Mouse (Mus musculus) embryonic facial prominence, embryonic 14.5 days (tissue): Measurements from ENCODE around the gene Pigt. TPM values are rescaled to one million over a fixed set of nuclear protein-coding genes. Genes with fewer than 3 reads are reported as not detected.

Experiments used
- ATAC-seq: fragments of 200-750 bp; cut with Nextera tagmentation; 2 replicates; pipeline ENCODE4 v1.8.0; 2017; ENCODE audit warnings: low read depth, moderate number of reproducible peaks, moderate TSS enrichment
- DNase-seq: peaks from one replicate; pipeline ENCODE4 v3.0.0-alpha.2; 2015; ENCODE audit warnings: low spot score
- H3K27ac ChIP-seq: fragments of 300-500 bp; sonication (generic); replicated peaks from 2 replicates; pipeline ENCODE4 v1.5.1; 2014; ENCODE audit warnings: low read depth, mild to moderate bottlenecking, low read length, moderate library complexity
- H3K27me3 ChIP-seq: fragments of 300-500 bp; sonication (generic); replicated peaks from 2 replicates; pipeline ENCODE4 v1.6.1; 2014; ENCODE audit warnings: low read length; ENCODE audit not compliant: control insufficient read depth, insufficient read depth
- H3K36me3 ChIP-seq: fragments of 300-500 bp; sonication (generic); 2 replicates; pipeline ENCODE4 v1.6.1; 2014; ENCODE audit warnings: low read length, mixed read lengths; ENCODE audit not compliant: control insufficient read depth, insufficient read depth
- H3K4me1 ChIP-seq: fragments of 300-500 bp; sonication (generic); 2 replicates; pipeline ENCODE4 v1.6.1; 2014; ENCODE audit warnings: antibody characterized with exemption, low read length; ENCODE audit not compliant: control insufficient read depth, insufficient read depth
- H3K4me2 ChIP-seq: fragments of 300-500 bp; sonication (generic); 2 replicates; pipeline ENCODE4 v1.6.1; 2014; ENCODE audit warnings: low read depth, mild to moderate bottlenecking, low read length, moderate library complexity, mixed read lengths
- H3K4me3 ChIP-seq: fragments of 300-500 bp; sonication (generic); 2 replicates; pipeline ENCODE4 v1.5.1; 2014; ENCODE audit warnings: low read depth, mild to moderate bottlenecking, low read length
- H3K9ac ChIP-seq: fragments of 300-500 bp; sonication (generic); 2 replicates; pipeline ENCODE4 v1.6.1; 2014; ENCODE audit warnings: low read depth, mild to moderate bottlenecking, low read length, moderate library complexity, mixed read lengths
- H3K9me3 ChIP-seq: fragments of 300-500 bp; sonication (generic); 2 replicates; pipeline ENCODE4 v1.6.1; 2016; ENCODE audit warnings: low read length; ENCODE audit not compliant: control insufficient read depth
- WGBS: fragments of 180-500 bp; shearing (Covaris S2); extraction: QIAGEN DNeasy Blood & Tissue Kit; methylation state at CpG from one replicate; pipeline ENCODE4 v1.1.7; 2014; 5-methylcytosine and 5-hydroxymethylcytosine counted together
- polyA plus RNA-seq: library from polyadenylated mRNA; unstranded; fragments of >200 nt; fragmentation: Nextera tagmentation; extraction: Ambion mirVana; gene quantifications from 2 replicates; pipeline ENCODE4 v1.2.1, GENCODE M21; 2014

Pigt gene
- polyA plus RNA-seq, 1 experiment from 2014 or later: 76.9 TPM

GRCm38 (mm10) chr2:164466787-164467186 lies 30.5 kb upstream of the Pigt start:
- DNase-seq (no peak), ATAC-seq (no peak)
- peaks cover 30% of the 10 kb centered on the region; the same call in 1 of the 2 replicates for H3K36me3 ChIP-seq
- H3K4me2 ChIP-seq: no peak overlapping the region
- 71% methylated on average over 5 of the region's 5 CpGs for whole genome bisulfite sequencing
- H3K9me3 ChIP-seq: no peaks in the 10 kb centered on the region
- H3K27ac ChIP-seq: no peak overlapping the region
- peaks cover 5% of the 10 kb centered on the region; the same call in 1 of the 2 replicates for H3K4me1 ChIP-seq
- H3K9ac ChIP-seq: no peak overlapping the region
- H3K27me3 ChIP-seq: no peaks in the 10 kb centered on the region
- no peak overlapping the region for H3K4me3 ChIP-seq

- DNase-seq: peak; percentile 70
- Histone ChIP-seq H3K27ac (no peak overlapping the region), H3K9ac (no peak overlapping the region), H3K9me3 (no peaks in the 10 kb centered on the region), H3K27me3 (no peaks in the 10 kb centered on the region), H3K4me2 (no peak overlapping the region), H3K4me3 (no peak overlapping the region), H3K4me1 (no peaks in the 10 kb centered on the region), H3K36me3 (peaks cover 11% of the 10 kb centered on the region; the same call in 1 of the 2 replicates)
- no peak for ATAC-seq
- 24% methylated on average over 10 of the region's 10 CpGs for WGBS
These were observed 27.1 kb upstream of the Pigt start for GRCm38 (mm10) chr2:164470254-164470653.

GRCm38 (mm10) chr2:164473624-164474023 lies 23.7 kb upstream of the Pigt start, which contains the start of gene Trp53tg5:
Trp53tg5 (minus strand) TSS chr2:164473724.
- no peaks in the 10 kb centered on the region for H3K9me3 ChIP-seq
- H3K4me3 ChIP-seq: no peak within 1 kb of the TSS
- H3K27me3 ChIP-seq: no peaks in the 10 kb centered on the region
- H3K4me1 ChIP-seq: no peaks in the 10 kb centered on the region
- DNase-seq: no peak
- H3K27ac ChIP-seq: no peak within 1 kb of the TSS
- H3K4me2 ChIP-seq: no peak within 1 kb of the TSS
- H3K9ac ChIP-seq: no peak within 1 kb of the TSS
- ATAC-seq: no peak
- WGBS: 80% methylated on average over 6 of the region's 6 CpGs
- H3K36me3 ChIP-seq: peaks cover 6% of the 10 kb centered on the region; the same call in 1 of the 2 replicates

- Histone ChIP-seq H3K4me2 (peak within 1 kb of the TSS; percentile 100), H3K27ac (no peak within 1 kb of the TSS), H3K9me3 (no peaks in the 10 kb centered on the region), H3K9ac (peak within 1 kb of the TSS; percentile 73), H3K4me1 (peaks cover 8% of the 10 kb centered on the region; the same call in 1 of the 2 replicates), H3K36me3 (no peaks in the 10 kb centered on the region), H3K27me3 (peaks cover 25% of the 10 kb centered on the region), H3K4me3 (peak within 1 kb of the TSS; percentile 68)
- DNase-seq (no peak), ATAC-seq (peak; percentile 9; the same call in 1 of the 2 replicates)
- 3% methylated on average over 18 of the region's 26 CpGs for WGBS
These were observed 11.6 kb upstream of the Pigt start, which contains the start of gene Dbndd2 for GRCm38 (mm10) chr2:164485681-164486257. Dbndd2 (plus strand) TSS chr2:164486106.

- peak overlapping the region; percentile 100 for H3K4me2 ChIP-seq
- no peaks in the 10 kb centered on the region for H3K36me3 ChIP-seq
- H3K4me1 ChIP-seq: peaks cover 8% of the 10 kb centered on the region; the same call in 1 of the 2 replicates
- ATAC-seq (peak; percentile 58), DNase-seq (peak; percentile 40)
- peak overlapping the region; percentile 73 for H3K9ac ChIP-seq
- H3K4me3 ChIP-seq: peak overlapping the region; percentile 68
- H3K9me3 ChIP-seq: no peaks in the 10 kb centered on the region
- WGBS: under 1% methylated on average over 26 of the region's 90 CpGs
- peaks cover 25% of the 10 kb centered on the region for H3K27me3 ChIP-seq
- no peak overlapping the region for H3K27ac ChIP-seq
These were observed 10.8 kb upstream of the Pigt start for GRCm38 (mm10) chr2:164486258-164487114.

- DNase-seq (no peak), ATAC-seq (peak; percentile 20; the same call in 1 of the 2 replicates)
- Histone ChIP-seq H3K36me3 (no peaks in the 10 kb centered on the region), H3K9me3 (no peaks in the 10 kb centered on the region), H3K27ac (no peak overlapping the region), H3K4me1 (peaks cover 8% of the 10 kb centered on the region; the same call in 1 of the 2 replicates), H3K27me3 (peaks cover 25% of the 10 kb centered on the region), H3K4me2 (peak overlapping the region; percentile 100), H3K9ac (peak overlapping the region; percentile 73), H3K4me3 (peak overlapping the region; percentile 68)
- 12% methylated on average over 11 of the region's 11 CpGs for WGBS
These were observed 10.2 kb upstream of the Pigt start for GRCm38 (mm10) chr2:164487115-164487527.

- H3K4me3 ChIP-seq: no peak overlapping the region
- no peak for DNase-seq
- no peak for ATAC-seq
- H3K27me3 ChIP-seq: peaks cover 25% of the 10 kb centered on the region
- H3K4me2 ChIP-seq: no peak overlapping the region
- H3K9ac ChIP-seq: no peak overlapping the region
- H3K36me3 ChIP-seq: no peaks in the 10 kb centered on the region
- H3K27ac ChIP-seq: no peak overlapping the region
- peaks cover 8% of the 10 kb centered on the region; the same call in 1 of the 2 replicates for H3K4me1 ChIP-seq
- 59% methylated on average over 9 of the region's 9 CpGs for WGBS
- H3K9me3 ChIP-seq: no peaks in the 10 kb centered on the region
These were observed 9.5 kb upstream of the Pigt start for GRCm38 (mm10) chr2:164487812-164488211.

- Histone ChIP-seq H3K9ac (no peak overlapping the region), H3K27ac (no peak overlapping the region), H3K4me2 (no peak overlapping the region), H3K9me3 (no peaks in the 10 kb centered on the region), H3K4me1 (0 out of 2 replicates have a peak, but pooled peaks cover 12% of the 10 kb centered on the region), H3K4me3 (no peak overlapping the region), H3K36me3 (0 out of 2 replicates have a peak, but pooled peaks cover 2% of the 10 kb centered on the region), H3K27me3 (no peaks in the 10 kb centered on the region)
- DNase-seq (no peak), ATAC-seq (no peak)
- WGBS: 42% methylated on average over 2 of the region's 2 CpGs
These were observed 3.2 kb upstream of the Pigt start for GRCm38 (mm10) chr2:164494126-164494525.
